Mouse (Mus musculus) ES-E14 (cell line): ENCODE data around the gene Reep1. TPM values are rescaled to one million over a fixed set of nuclear protein-coding genes. Genes with fewer than 3 reads are reported as not detected.
A peak's percentile ranks its signal among the peaks of the same experiment; 100 is the strongest.

ENCODE experiments used
- DNase-seq: peaks from one replicate; pipeline ENCODE4 v3.0.0-alpha.2; 2013; ENCODE audit warnings: low read depth, low spot score
- H3K27ac ChIP-seq: 2 replicates; pipeline ENCODE4 v1.5.1; 2012; ENCODE audit warnings: low read depth, mild to moderate bottlenecking, low read length, moderate library complexity, mixed read lengths; ENCODE audit not compliant: poor library complexity, insufficient read depth, severe bottlenecking
- H3K36me3 ChIP-seq: 2 replicates; pipeline ENCODE4 v1.6.1; 2012; ENCODE audit warnings: mild to moderate bottlenecking, low read length, moderate library complexity, mixed read lengths; ENCODE audit not compliant: control insufficient read depth, poor library complexity, insufficient read depth, severe bottlenecking
- H3K4me1 ChIP-seq, 2 experiments: fragments of 150-350 bp in 1 of 2; sonication (generic) in 1 of 2; 2 replicates each; pipeline ENCODE4 v1.6.1; 2012; ENCODE audit warnings: low read length in 2 of 2, mild to moderate bottlenecking in 1 of 2, mixed read lengths in 1 of 2; ENCODE audit not compliant: control insufficient read depth in 2 of 2, insufficient read depth in 2 of 2, poor library complexity in 1 of 2
- H3K4me3 ChIP-seq, 2 experiments: fragments of 150-350 bp in 1 of 2; sonication (generic) in 1 of 2; 2 replicates each; pipeline ENCODE4 v1.5.1; 2012; ENCODE audit warnings: low read length in 2 of 2, low read depth in 1 of 2, mild to moderate bottlenecking in 1 of 2, mixed read lengths in 1 of 2; ENCODE audit not compliant: insufficient read depth in 1 of 2, poor library complexity in 1 of 2, severe bottlenecking in 1 of 2
- H3K9ac ChIP-seq: 2 replicates; pipeline ENCODE4 v1.6.1; 2012; ENCODE audit warnings: low read depth, mild to moderate bottlenecking, low read length, mixed read lengths; ENCODE audit not compliant: poor library complexity, insufficient read depth, severe bottlenecking
- H3K9me3 ChIP-seq: fragments of 150-350 bp; sonication (generic); 2 replicates; pipeline ENCODE4 v1.6.1; 2012; ENCODE audit warnings: low read depth, mild to moderate bottlenecking, low read length; ENCODE audit not compliant: control insufficient read depth, insufficient read depth
- CHD2 ChIP-seq: IDR thresholded peaks from 2 replicates; pipeline ENCODE4 v1.6.1; 2014; ENCODE audit warnings: mild to moderate bottlenecking, low read depth, low read length, inconsistent platforms
- HCFC1 ChIP-seq: IDR thresholded peaks from 2 replicates; pipeline ENCODE4 v1.6.1; 2012; ENCODE audit warnings: low read length, inconsistent platforms, borderline replicate concordance; ENCODE audit not compliant: insufficient read depth
- MAFK ChIP-seq: IDR thresholded peaks from 2 replicates; pipeline ENCODE4 v1.6.1; 2014; ENCODE audit warnings: mild to moderate bottlenecking, low read depth, low read length, inconsistent platforms; ENCODE audit not compliant: insufficient read depth
- ZC3H11A ChIP-seq: IDR thresholded peaks from 2 replicates; pipeline ENCODE4 v1.6.1; 2012; ENCODE audit warnings: low read depth, mild to moderate bottlenecking, inconsistent platforms, low read length, borderline replicate concordance
- ZNF384 ChIP-seq: IDR thresholded peaks from 2 replicates; pipeline ENCODE4 v1.6.1; 2012; ENCODE audit warnings: low read depth, low read length, inconsistent platforms
- in situ Hi-C, 2 experiments: fragments of 600-800 bp; cut with MboI; formaldehyde crosslinking; loops; one replicate each; pipeline ENCODE4 v1.15.1; 2025; ENCODE audit warnings: low sequenced_read_pairs in 2 of 2, inconsistent platforms in 1 of 2; ENCODE audit not compliant: unreplicated experiment in 2 of 2
- total RNA-seq: library from RNA; depleted of rRNA; stranded (reverse); fragments of 300-350 nt; gene quantifications from 2 replicates; pipeline ENCODE4 v1.2.3, GENCODE M21; 2012

The Reep1 gene
- total RNA-seq, 1 experiment: 8.9 TPM

- Histone ChIP-seq H3K27ac (no peak overlapping the region), H3K9me3 (no peaks in the 10 kb centered on the region), H3K9ac (no peak overlapping the region), H3K4me3 (no peak overlapping the region), H3K4me1 (no peaks in the 10 kb centered on the region), H3K36me3 (no peaks in the 10 kb centered on the region)
- no peak for TF ChIP-seq MAFK
- TF ChIP-seq ZC3H11A: no peak
- in situ Hi-C loops: no loop called here
- no peak for DNase-seq
Observed at GRCm38 (mm10) chr6:71695150-71695549, 12.2 kb upstream of the Reep1 start.

GRCm38 (mm10) chr6:71695599-71695998, 11.8 kb upstream of the Reep1 start:
- in situ Hi-C loops: no loop called here
- Histone ChIP-seq H3K9ac (no peak overlapping the region), H3K9me3 (no peaks in the 10 kb centered on the region), H3K4me1 (no peaks in the 10 kb centered on the region), H3K36me3 (no peaks in the 10 kb centered on the region), H3K27ac (no peak overlapping the region), H3K4me3 (no peak overlapping the region)
- no peak for DNase-seq
- TF ChIP-seq ZNF384 (no peak), CHD2 (no peak), MAFK (no peak), ZC3H11A (no peak), HCFC1 (no peak)

- Histone ChIP-seq H3K4me3 (no peak overlapping the region), H3K9ac (no peak overlapping the region), H3K9me3 (no peaks in the 10 kb centered on the region), H3K36me3 (no peaks in the 10 kb centered on the region), H3K27ac (no peak overlapping the region), H3K4me1 (no peaks in the 10 kb centered on the region)
- DNase-seq: no peak
- in situ Hi-C loops: no loop called here
- TF ChIP-seq HCFC1 (no peak), MAFK (no peak), ZC3H11A (no peak), CHD2 (no peak), ZNF384 (no peak)
Observed at GRCm38 (mm10) chr6:71706871-71707270, 490 bp upstream of the Reep1 start.

- Histone ChIP-seq H3K4me1 (no peaks in the 10 kb centered on the region), H3K36me3 (no peaks in the 10 kb centered on the region), H3K9me3 (no peaks in the 10 kb centered on the region), H3K4me3 (peak overlapping the region; percentile 84 to 91), H3K9ac (peak overlapping the region; percentile 76), H3K27ac (no peak overlapping the region)
- TF ChIP-seq ZNF384 (no peak), ZC3H11A (no peak), CHD2 (no peak), HCFC1 (no peak), MAFK (no peak)
- DNase-seq: peak; percentile 4
- in situ Hi-C loops: no loop called here
Observed at GRCm38 (mm10) chr6:71708528-71708927, 1.2 kb downstream of the Reep1 start.

- DNase-seq: no peak
- in situ Hi-C loops: no loop called here
Observed at GRCm38 (mm10) chr6:71710323-71710722, 3.0 kb downstream of the Reep1 start.

More at GRCm38 (mm10) chr6:71710323-71710722, 3.0 kb downstream of the Reep1 start:
- no peaks in the 10 kb centered on the region for H3K36me3 ChIP-seq
- no peak overlapping the region for H3K9ac ChIP-seq
- no peaks in the 10 kb centered on the region for H3K9me3 ChIP-seq
- no peak overlapping the region for H3K4me3 ChIP-seq
- H3K4me1 ChIP-seq: no peaks in the 10 kb centered on the region
- no peak overlapping the region for H3K27ac ChIP-seq
- TF ChIP-seq MAFK: no peak
